In genomic region chr15:99098493-99098861, GRCm38 (mm10) we compare ENCODE assay signal across 8 mouse cellular contexts. TPM values are rescaled to one million over a fixed set of nuclear protein-coding genes. Genes with fewer than 3 reads are reported as not detected.
A peak's percentile ranks its signal among the peaks of the same experiment; 100 is the strongest.
DNase-seq lines count a peak whose midpoint lies in the region; ATAC-seq and TF ChIP-seq lines count a peak whose summit lies in the region.

No protein-coding gene starts in this region.

- peaks cover 1% of the 10 kb centered on the region; the same call in 1 of the 2 replicates for H3K79me2 ChIP-seq in MEL (ENCODE audit: control insufficient read depth, insufficient read depth, low read length, poor library complexity)

- peaks cover 0 to 4% of the 10 kb centered on the region in 2 experiments; a peak in 2 of 4 replicates for H3K36me3 ChIP-seq in MEL (ENCODE audit: control insufficient read depth in 1 of 2, insufficient read depth in 2 of 2, low read length in 2 of 2)
- no peaks in the 10 kb centered on the region for H3K36me3 ChIP-seq in hindbrain, embryonic 11.5 days (ENCODE audit: control insufficient read depth, insufficient read depth, low read length)
- H3K36me3 ChIP-seq in midbrain, embryonic 11.5 days (ENCODE audit: control insufficient read depth, insufficient read depth, low read length): no peaks in the 10 kb centered on the region

- peak; percentile 43 for DNase-seq in embryo, embryonic 10 days (ENCODE audit: low spot score)
- DNase-seq in embryo, embryonic 9.5 days (ENCODE audit: extremely low spot score): no peak
- no peak for DNase-seq in MEL (ENCODE audit: low read depth, low spot score)
- peak; percentile 59 for DNase-seq in hindbrain, embryonic 11.5 days (ENCODE audit: low spot score)
- DNase-seq in midbrain, embryonic 11.5 days (ENCODE audit: low spot score, missing footprints): no peak
- DNase-seq in cerebellum, adult 11 months: no peak
- DNase-seq in left cerebral cortex, adult 11 months (ENCODE audit: low spot score): no peak
- DNase-seq in ovary, postnatal 14 days (ENCODE audit: low spot score): no peak

- H3K9me3 ChIP-seq in MEL (replicated peaks; ENCODE audit: insufficient read depth, low read length): no peaks in the 10 kb centered on the region
- H3K9me3 ChIP-seq in hindbrain, embryonic 11.5 days (ENCODE audit: control insufficient read depth, low read length): no peaks in the 10 kb centered on the region
- H3K9me3 ChIP-seq in midbrain, embryonic 11.5 days (ENCODE audit: control insufficient read depth, low read length): no peaks in the 10 kb centered on the region

- no peak for TF ChIP-seq POLR2A in MEL (IDR thresholded peaks at IDR 0.05; ENCODE audit: control insufficient read depth in 1 of 2, insufficient read depth in 1 of 2, low read depth in 1 of 2, low read length in 2 of 2, poor library complexity in 1 of 2)

- peak overlapping the region; percentile 45 for H3K9ac ChIP-seq in MEL (ENCODE audit: control insufficient read depth, low read depth, low read length, poor library complexity, severe bottlenecking)
- no peak overlapping the region for H3K9ac ChIP-seq in hindbrain, embryonic 11.5 days (ENCODE audit: low read depth, low read length)
- no peak overlapping the region for H3K9ac ChIP-seq in midbrain, embryonic 11.5 days (ENCODE audit: low read length)

- no peak for TF ChIP-seq EP300 in MEL (IDR thresholded peaks at IDR 0.05; ENCODE audit: low read depth in 1 of 2, low read length in 2 of 2)

- H3K4me3 ChIP-seq in MEL (ENCODE audit: control insufficient read depth in 1 of 2, insufficient read depth in 1 of 2, low read depth in 2 of 2, low read length in 2 of 2): peak overlapping the region; percentile 43 to 50; a peak in 3 of 4 replicates
- peak overlapping the region; percentile 25 for H3K4me3 ChIP-seq in hindbrain, embryonic 11.5 days (ENCODE audit: low read depth, low read length)
- peak overlapping the region; percentile 21 for H3K4me3 ChIP-seq in midbrain, embryonic 11.5 days (ENCODE audit: low read depth, low read length)

- H3K4me2 ChIP-seq in hindbrain, embryonic 11.5 days (replicated peaks; ENCODE audit: low read depth, low read length): peak overlapping the region; percentile 53; the same call in 1 of the 2 replicates
- peak overlapping the region; percentile 59 for H3K4me2 ChIP-seq in midbrain, embryonic 11.5 days

- no peak for TF ChIP-seq CTCF in MEL (IDR thresholded peaks at IDR 0.05 in 2 of 3, conservative IDR thresholded peaks at IDR 0.05 in 1 of 3; ENCODE audit: control insufficient read depth in 1 of 3, insufficient read depth in 1 of 3, low read depth in 2 of 3, low read length in 3 of 3, poor library complexity in 1 of 3, severe bottlenecking in 1 of 3)

- no peak for TF ChIP-seq RAD21 in MEL (IDR thresholded peaks at IDR 0.05; ENCODE audit: low read depth, low read length)

- 3% methylated on average over 8 of the region's 9 CpGs for WGBS in hindbrain, embryonic 11.5 days
- 0% methylated on average over 9 of the region's 9 CpGs for WGBS in midbrain, embryonic 11.5 days

- no peaks in the 10 kb centered on the region for H3K27me3 ChIP-seq in MEL (ENCODE audit: control insufficient read depth in 1 of 2, insufficient read depth in 2 of 2, low read length in 2 of 2)
- H3K27me3 ChIP-seq in hindbrain, embryonic 11.5 days (ENCODE audit: control insufficient read depth, insufficient read depth, low read length): peaks cover 36% of the 10 kb centered on the region
- peaks cover 49% of the 10 kb centered on the region for H3K27me3 ChIP-seq in midbrain, embryonic 11.5 days (ENCODE audit: control insufficient read depth, insufficient read depth, low read length)

- H3K27ac ChIP-seq in MEL (ENCODE audit: control insufficient read depth, low read depth, low read length): no peak overlapping the region
- H3K27ac ChIP-seq in hindbrain, embryonic 11.5 days (ENCODE audit: low read depth, low read length): no peak overlapping the region
- H3K27ac ChIP-seq in midbrain, embryonic 11.5 days (ENCODE audit: low read depth, low read length): no peak overlapping the region

- peaks cover 0 to 7% of the 10 kb centered on the region in 2 experiments; a peak in 2 of 4 replicates for H3K4me1 ChIP-seq in MEL (ENCODE audit: control insufficient read depth in 1 of 2, insufficient read depth in 2 of 2, low read length in 2 of 2)
- peaks cover 27% of the 10 kb centered on the region for H3K4me1 ChIP-seq in hindbrain, embryonic 11.5 days (replicated peaks; ENCODE audit: control insufficient read depth, insufficient read depth, low read length)
- peaks cover 34% of the 10 kb centered on the region for H3K4me1 ChIP-seq in midbrain, embryonic 11.5 days (ENCODE audit: control insufficient read depth, insufficient read depth, low read length)

- no peak for ATAC-seq in hindbrain, embryonic 11.5 days (ENCODE audit: low FRiP score)
- peak; percentile 6; the same call in 1 of the 2 replicates for ATAC-seq in midbrain, embryonic 11.5 days (ENCODE audit: low FRiP score)

TF ChIP-seq in MEL, 35 proteins besides CTCF, POLR2A, EP300 and RAD21:
- no peak for TF ChIP-seq USF2 (IDR thresholded peaks at IDR 0.05; ENCODE audit: borderline replicate concordance in 1 of 2, insufficient read depth in 1 of 2, low read depth in 1 of 2, low read length in 2 of 2)
- TF ChIP-seq ZC3H11A (IDR thresholded peaks at IDR 0.05; ENCODE audit: low read depth, low read length): no peak
- no peak for TF ChIP-seq MYC (IDR thresholded peaks at IDR 0.05; ENCODE audit: low read depth, low read length)
- TF ChIP-seq USF1 (IDR thresholded peaks at IDR 0.05; ENCODE audit: low read depth, low read length): no peak
- no peak for TF ChIP-seq CHD2 (IDR thresholded peaks at IDR 0.05; ENCODE audit: low read length)
- no peak for TF ChIP-seq ZKSCAN1 (IDR thresholded peaks at IDR 0.05; ENCODE audit: low read depth, low read length)
- no peak for TF ChIP-seq MXI1 (IDR thresholded peaks at IDR 0.05; ENCODE audit: low read depth, low read length)
- TF ChIP-seq ZNF384 (IDR thresholded peaks at IDR 0.05; ENCODE audit: low read depth, low read length): no peak
- TF ChIP-seq TBP (IDR thresholded peaks at IDR 0.05; ENCODE audit: low read depth, low read length): no peak

RNA-seq across cellular contexts. Expression of gene Dnajc22, which starts 5.5 kb away (rescaled TPM):
- 3.2 TPM in 2 replicates for total RNA-seq in MEL (2012; rRNA removed)
- polyA plus RNA-seq in MEL (2012; ENCODE audit: insufficient read depth in 1 of 2, insufficient read length in 2 of 2, low read depth in 1 of 2, low replicate concordance in 2 of 2, missing spikeins in 1 of 2): 1 to 10 TPM in 1 of 2 experiments, not detected in 1; 5.3 TPM
- polyA plus RNA-seq in hindbrain, embryonic 11.5 days (2014; fragmentation: Nextera tagmentation; extraction: Ambion mirVana): 1.2 and 3.3 TPM in 2 replicates
- polyA plus RNA-seq in midbrain, embryonic 11.5 days (2014; fragmentation: Nextera tagmentation; extraction: Ambion mirVana): 0.46 and 0.50 TPM in 2 replicates

RNA-seq across cellular contexts. Expression of gene C1ql4, which starts 10.9 kb away (rescaled TPM):
- total RNA-seq in MEL (2012; rRNA removed): 0.15 TPM in 1 of 2 replicates, not detected in the other
- under 1 TPM in 1 of 2 experiments, not detected in 1; 0.08 TPM for polyA plus RNA-seq in MEL (2012; ENCODE audit: insufficient read depth in 1 of 2, insufficient read length in 2 of 2, low read depth in 1 of 2, low replicate concordance in 2 of 2, missing spikeins in 1 of 2)
- polyA plus RNA-seq in hindbrain, embryonic 11.5 days (2014; fragmentation: Nextera tagmentation; extraction: Ambion mirVana): 10.2 and 12.4 TPM in 2 replicates
- 5.0 and 6.2 TPM in 2 replicates for polyA plus RNA-seq in midbrain, embryonic 11.5 days (2014; fragmentation: Nextera tagmentation; extraction: Ambion mirVana)

RNA-seq across cellular contexts. Expression of gene Troap, which starts 24.1 kb away (rescaled TPM):
- total RNA-seq in MEL (2012; rRNA removed): 24.3 and 25.8 TPM in 2 replicates
- polyA plus RNA-seq in MEL (2012; ENCODE audit: insufficient read depth in 1 of 2, insufficient read length in 2 of 2, low read depth in 1 of 2, low replicate concordance in 2 of 2, missing spikeins in 1 of 2): 10 to 100 TPM in 1 of 2 experiments, not detected in 1; 70.2 TPM
- polyA plus RNA-seq in hindbrain, embryonic 11.5 days (2014; fragmentation: Nextera tagmentation; extraction: Ambion mirVana): 19.1 and 22.9 TPM in 2 replicates
- polyA plus RNA-seq in midbrain, embryonic 11.5 days (2014; fragmentation: Nextera tagmentation; extraction: Ambion mirVana): 19.7 and 27.2 TPM in 2 replicates

RNA-seq across cellular contexts. Expression of gene Spats2, which starts 27.2 kb away (rescaled TPM):
- total RNA-seq in MEL (2012; rRNA removed): 8.2 and 12.0 TPM in 2 replicates
- polyA plus RNA-seq in MEL (2012; ENCODE audit: insufficient read depth in 1 of 2, insufficient read length in 2 of 2, low read depth in 1 of 2, low replicate concordance in 2 of 2, missing spikeins in 1 of 2): 10 to 100 TPM in 1 of 2 experiments, not detected in 1; 24.5 TPM
- polyA plus RNA-seq in hindbrain, embryonic 11.5 days (2014; fragmentation: Nextera tagmentation; extraction: Ambion mirVana): 59.5 and 64.9 TPM in 2 replicates
- 58.8 and 65.6 TPM in 2 replicates for polyA plus RNA-seq in midbrain, embryonic 11.5 days (2014; fragmentation: Nextera tagmentation; extraction: Ambion mirVana)

RNA-seq across cellular contexts. Expression of gene Prph, which starts 43.5 kb away (rescaled TPM):
- total RNA-seq in MEL (2012; rRNA removed): not detected in 2 replicates
- polyA plus RNA-seq in MEL (2012; ENCODE audit: insufficient read depth in 1 of 2, insufficient read length in 2 of 2, low read depth in 1 of 2, low replicate concordance in 2 of 2, missing spikeins in 1 of 2): not detected
- polyA plus RNA-seq in hindbrain, embryonic 11.5 days (2014; fragmentation: Nextera tagmentation; extraction: Ambion mirVana): 17.2 and 20.9 TPM in 2 replicates
- polyA plus RNA-seq in midbrain, embryonic 11.5 days (2014; fragmentation: Nextera tagmentation; extraction: Ambion mirVana): 3.6 and 4.8 TPM in 2 replicates

Comparison
In these comparisons a context has a peak if more than half of its experiments do, and no peak if none do; other contexts are left out.
1. DNase-seq: peak in embryo, embryonic 10 days (single experiment) and hindbrain, embryonic 11.5 days (single experiment); none in embryo, embryonic 9.5 days (single experiment), MEL (single experiment), midbrain, embryonic 11.5 days (single experiment), cerebellum, adult 11 months (single experiment), left cerebral cortex, adult 11 months (single experiment) and ovary, postnatal 14 days (single experiment).
2. Peak in every context shown above with its lines, with median percentiles within 50 percentile points of each other: H3K4me3 ChIP-seq.